Mouse (Mus musculus) thymus, adult 2 months (tissue): ENCODE results near the gene Ola1.

Source experiments
- CTCF ChIP-seq: fragments of 200-500 bp; IDR thresholded peaks from 2 replicates; pipeline ENCODE4 v1.5.1; 2012; ENCODE audit warnings: mild to moderate bottlenecking, control low read depth, low read length, moderate library complexity, borderline replicate concordance; ENCODE audit not compliant: control insufficient read depth, poor library complexity, insufficient read depth; ENCODE audit errors: extremely low read depth
- POLR2A ChIP-seq: fragments of 200-500 bp; IDR thresholded peaks from 2 replicates; pipeline ENCODE4 v1.6.1; 2012; ENCODE audit warnings: mild to moderate bottlenecking, low read length, control low read depth, moderate library complexity; ENCODE audit not compliant: control insufficient read depth, poor library complexity, insufficient read depth; ENCODE audit errors: extremely low read depth

DNA sequence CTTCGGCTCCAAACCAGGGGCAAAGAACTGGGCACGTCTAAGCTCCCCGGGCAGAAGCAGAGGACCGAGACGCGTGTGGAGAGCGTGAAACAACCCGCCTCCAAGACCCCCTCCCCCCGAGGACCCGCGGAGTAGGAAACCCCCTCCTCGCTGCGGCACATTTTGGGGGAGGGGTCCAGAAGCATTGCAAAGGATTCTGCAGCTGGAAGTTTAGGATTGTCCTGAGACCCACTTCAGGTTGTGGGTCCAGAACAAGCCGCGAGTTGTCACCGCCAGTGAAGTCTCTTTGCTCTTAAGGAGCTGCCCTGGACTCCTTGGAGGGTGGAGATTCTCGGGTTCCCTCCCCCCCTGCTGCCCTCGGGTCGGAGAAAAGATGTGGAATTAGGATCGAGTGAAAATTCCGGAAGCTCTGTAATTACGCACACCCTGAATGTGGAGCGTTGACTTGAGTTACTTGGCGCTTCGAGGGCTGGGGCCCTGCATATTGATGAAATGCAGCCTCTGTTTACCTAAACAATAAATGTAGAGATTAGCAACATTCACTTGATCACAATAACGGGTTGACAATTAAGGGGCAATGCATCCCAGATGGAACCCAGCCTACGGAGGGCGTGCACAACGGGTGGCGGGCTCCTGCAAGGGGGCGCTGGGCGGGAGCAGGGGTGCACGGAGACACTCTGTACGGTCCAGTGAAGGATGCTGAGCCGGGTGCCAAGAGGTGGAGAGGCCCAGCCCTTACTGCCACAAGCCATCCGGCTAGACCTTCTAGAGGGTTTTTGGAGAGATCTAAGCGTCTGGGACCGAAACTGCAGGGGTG, 45.3 kb upstream of the Ola1 start:
- TF ChIP-seq CTCF (no peak), POLR2A (no peak)
